Mouse (Mus musculus) intestine, postnatal 0 days (tissue): ENCODE results near the gene Rad51b. TPM values are rescaled to one million over a fixed set of nuclear protein-coding genes. Genes with fewer than 3 reads are reported as not detected.

Source experiments
- ATAC-seq: fragments of 200-750 bp; cut with Nextera tagmentation; 2 replicates; pipeline ENCODE4 v1.8.0; 2017; ENCODE audit warnings: mild to moderate bottlenecking, moderate TSS enrichment, moderate library complexity
- H3K27ac ChIP-seq: fragments of 300-500 bp; sonication (generic); 2 replicates; pipeline ENCODE4 v1.5.1; 2014; ENCODE audit warnings: mild to moderate bottlenecking, low read depth, low read length, moderate library complexity
- H3K27me3 ChIP-seq: fragments of 300-500 bp; sonication (generic); replicated peaks from 2 replicates; pipeline ENCODE4 v1.6.1; 2014; ENCODE audit warnings: low read length, mixed read lengths; ENCODE audit not compliant: control insufficient read depth, insufficient read depth
- H3K36me3 ChIP-seq: fragments of 300-500 bp; sonication (generic); 2 replicates; pipeline ENCODE4 v1.6.1; 2014; ENCODE audit warnings: mild to moderate bottlenecking, moderate library complexity; ENCODE audit not compliant: control insufficient read depth, insufficient read depth
- H3K4me1 ChIP-seq: fragments of 300-500 bp; sonication (generic); replicated peaks from 2 replicates; pipeline ENCODE4 v1.6.1; 2014; ENCODE audit warnings: antibody characterized with exemption, low read length, mixed read lengths; ENCODE audit not compliant: control insufficient read depth, insufficient read depth
- H3K4me2 ChIP-seq: fragments of 300-500 bp; sonication (generic); replicated peaks from 2 replicates; pipeline ENCODE4 v1.6.1; 2014; ENCODE audit warnings: low read depth, mild to moderate bottlenecking, moderate library complexity
- H3K4me3 ChIP-seq: fragments of 300-500 bp; sonication (generic); 2 replicates; pipeline ENCODE4 v1.5.1; 2014; ENCODE audit warnings: low read depth, low read length
- H3K9ac ChIP-seq: fragments of 300-500 bp; sonication (generic); 2 replicates; pipeline ENCODE4 v1.6.1; 2014; ENCODE audit warnings: mild to moderate bottlenecking, low read depth, low read length
- H3K9me3 ChIP-seq: fragments of 300-500 bp; sonication (generic); 2 replicates; pipeline ENCODE4 v1.6.1; 2016; ENCODE audit warnings: mixed run types; ENCODE audit not compliant: control insufficient read depth
- CTCF ChIP-seq: sonication (generic); IDR thresholded peaks from 2 replicates; pipeline ENCODE4 v1.5.1; 2016; ENCODE audit warnings: low read depth, mild to moderate bottlenecking, control low read depth, antibody characterized with exemption, moderate library complexity
- WGBS: fragments of 180-500 bp; shearing (Covaris S2); extraction: QIAGEN DNeasy Blood & Tissue Kit; methylation state at CpG from one replicate; pipeline ENCODE4 v1.1.7; 2014; 5-methylcytosine and 5-hydroxymethylcytosine counted together
- polyA plus RNA-seq: library from polyadenylated mRNA; unstranded; fragments of >200 nt; fragmentation: Nextera tagmentation; extraction: Ambion mirVana; gene quantifications from 2 replicates; pipeline ENCODE4 v1.2.1, GENCODE M21; 2015

Gene Rad51b
- polyA plus RNA-seq, 1 experiment from 2014 or later: 1.9 TPM

DNA sequence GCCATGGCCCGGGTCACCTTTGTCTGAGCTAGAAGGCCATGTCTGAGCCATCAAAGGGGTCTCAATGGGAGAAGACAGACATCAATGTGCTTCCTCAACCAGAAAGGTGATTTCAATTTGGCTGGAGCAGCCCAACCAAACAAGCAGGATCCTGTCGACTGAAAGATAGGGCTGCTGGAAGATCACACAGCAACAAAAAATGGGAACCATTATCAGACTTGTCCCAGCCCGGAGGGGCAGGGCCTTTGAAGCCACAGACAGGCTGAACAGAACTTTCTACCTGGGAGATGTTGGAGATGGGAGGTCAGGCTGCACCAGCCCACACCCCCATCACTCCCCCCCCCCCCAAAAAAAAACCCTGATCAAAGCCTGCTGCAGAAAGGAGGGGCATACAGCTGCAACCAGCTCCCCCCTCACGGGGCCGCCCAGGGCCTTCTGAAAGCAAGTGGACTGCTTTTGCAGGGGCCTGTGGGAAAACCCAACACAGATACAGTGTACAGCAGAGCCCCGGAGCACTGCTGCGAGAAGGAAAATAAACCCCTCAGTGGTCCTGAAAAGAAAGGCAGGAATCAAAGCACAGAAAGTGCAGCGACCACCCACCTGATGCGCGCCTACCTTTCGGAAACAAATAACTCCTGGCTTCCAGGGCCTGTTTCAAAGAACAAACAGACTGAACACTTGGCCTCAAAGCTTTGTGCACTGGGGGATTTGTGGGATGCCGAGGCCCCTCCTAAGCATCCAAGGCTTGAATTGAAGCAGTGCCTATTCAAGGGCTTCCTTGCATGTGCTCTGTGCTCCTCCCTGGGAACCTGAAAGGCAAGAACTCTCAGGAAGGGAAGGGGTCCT lies 542.2 kb downstream of the Rad51b start:
- H3K4me2 ChIP-seq: no peak overlapping the region
- H3K4me1 ChIP-seq: peaks cover 6% of the 10 kb centered on the region; the same call in 1 of the 2 replicates
- H3K27ac ChIP-seq: no peak overlapping the region
- no peaks in the 10 kb centered on the region for H3K9me3 ChIP-seq
- H3K36me3 ChIP-seq: no peaks in the 10 kb centered on the region
- no peak for ATAC-seq
- WGBS: 75% methylated on average over 12 of the region's 12 CpGs
- H3K27me3 ChIP-seq: no peaks in the 10 kb centered on the region
- TF ChIP-seq CTCF: no peak
- no peak overlapping the region for H3K4me3 ChIP-seq
- H3K9ac ChIP-seq: no peak overlapping the region

DNA sequence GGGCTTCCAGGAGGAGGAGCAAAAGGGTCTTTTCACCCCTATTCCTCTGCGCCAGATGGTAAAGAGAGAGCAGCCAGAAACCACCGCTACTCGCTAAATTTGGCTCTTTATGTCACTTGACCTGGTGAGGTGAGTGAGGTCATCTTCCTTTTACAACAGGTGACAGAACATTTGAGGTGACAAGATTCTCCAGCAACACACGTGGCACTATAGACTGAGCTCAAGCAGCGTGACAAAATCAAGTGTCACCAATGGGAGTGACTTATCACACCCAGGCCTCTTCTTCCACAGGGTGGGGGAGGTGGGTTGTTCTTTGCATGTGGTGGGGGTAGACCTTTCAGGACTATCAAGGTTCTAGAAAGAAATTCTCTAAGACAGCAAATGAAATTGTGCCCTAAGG lies 543.4 kb downstream of the Rad51b start:
- no peaks in the 10 kb centered on the region for H3K36me3 ChIP-seq
- no peak overlapping the region for H3K27ac ChIP-seq
- H3K9me3 ChIP-seq: no peaks in the 10 kb centered on the region
- no peak overlapping the region for H3K9ac ChIP-seq
- WGBS: 80% methylated on average over 5 of the region's 5 CpGs
- H3K27me3 ChIP-seq: no peaks in the 10 kb centered on the region
- no peak overlapping the region for H3K4me2 ChIP-seq
- no peak for ATAC-seq
- no peak for TF ChIP-seq CTCF
- H3K4me3 ChIP-seq: no peak overlapping the region
- H3K4me1 ChIP-seq: peaks cover 6% of the 10 kb centered on the region; the same call in 1 of the 2 replicates

DNA sequence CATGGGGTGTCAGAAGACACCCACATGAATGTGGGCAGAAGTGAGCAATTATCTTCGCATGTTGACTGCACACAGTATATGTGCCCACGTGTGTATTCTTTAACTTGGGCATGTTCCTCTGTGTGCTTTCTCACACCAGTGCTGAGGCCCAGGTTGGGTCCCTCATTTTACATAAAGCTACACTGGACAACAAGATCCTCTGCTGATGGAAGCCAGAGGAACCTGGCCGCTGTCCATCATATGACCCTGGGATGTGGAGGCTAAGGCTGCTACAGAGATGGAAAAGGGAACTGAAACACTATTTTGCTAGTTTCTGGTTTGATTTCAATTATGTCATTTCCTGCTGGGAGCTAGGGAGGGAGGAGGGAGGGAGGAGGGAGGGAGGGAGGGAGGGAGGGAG lies 544.2 kb downstream of the Rad51b start:
- TF ChIP-seq CTCF: no peak
- Histone ChIP-seq H3K4me2 (no peak overlapping the region), H3K27ac (no peak overlapping the region), H3K36me3 (no peaks in the 10 kb centered on the region), H3K27me3 (no peaks in the 10 kb centered on the region), H3K4me3 (no peak overlapping the region), H3K9ac (no peak overlapping the region), H3K4me1 (peaks cover 6% of the 10 kb centered on the region; the same call in 1 of the 2 replicates), H3K9me3 (no peaks in the 10 kb centered on the region)
- WGBS: 86% methylated on average over 3 of the region's 3 CpGs
- ATAC-seq: no peak

DNA sequence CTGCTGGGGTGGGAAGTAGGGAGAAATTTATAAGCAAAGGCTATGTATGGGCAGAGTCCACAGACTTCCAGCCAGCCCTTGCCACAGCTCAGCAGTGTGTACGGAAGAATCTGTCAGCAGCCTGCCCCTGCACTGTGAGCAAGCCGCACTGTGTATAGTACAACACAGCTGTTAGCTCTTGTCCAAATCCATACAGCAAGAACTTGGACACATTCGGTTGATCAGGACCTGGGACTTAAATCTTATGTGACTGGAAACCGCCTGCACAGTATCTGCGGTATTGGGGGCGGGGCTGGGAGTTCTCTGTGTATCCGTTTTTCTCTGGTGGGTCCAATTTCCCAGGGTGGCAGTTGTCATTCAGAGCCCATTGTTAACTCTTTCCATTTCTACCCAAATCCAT lies 545.2 kb downstream of the Rad51b start:
- Histone ChIP-seq H3K4me1 (peaks cover 6% of the 10 kb centered on the region; the same call in 1 of the 2 replicates), H3K36me3 (no peaks in the 10 kb centered on the region), H3K9ac (no peak overlapping the region), H3K4me3 (no peak overlapping the region), H3K9me3 (no peaks in the 10 kb centered on the region), H3K27me3 (no peaks in the 10 kb centered on the region), H3K27ac (no peak overlapping the region), H3K4me2 (no peak overlapping the region; the same call in 1 of the 2 replicates)
- peak; percentile 40 for ATAC-seq
- 18% methylated on average over 7 of the region's 7 CpGs for WGBS
- no peak for TF ChIP-seq CTCF

DNA sequence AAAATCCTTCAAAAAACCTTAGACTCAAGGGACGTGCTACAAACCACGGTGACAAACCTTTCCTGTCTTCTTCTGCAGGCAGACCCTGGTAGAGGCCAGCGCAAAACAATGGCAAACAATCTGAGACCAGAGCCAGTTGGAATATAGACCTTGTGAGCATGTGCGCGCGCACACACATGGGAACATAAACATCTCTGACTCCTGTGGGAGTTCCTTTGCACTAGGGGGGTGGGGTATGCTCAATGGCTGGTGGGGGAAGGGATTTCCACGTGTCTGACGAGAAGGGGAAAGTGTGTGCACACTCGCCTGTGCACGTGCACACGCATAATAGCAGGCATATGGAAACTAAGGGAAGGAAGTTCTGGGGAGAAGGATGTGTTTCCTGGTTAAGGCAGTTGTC lies 545.9 kb downstream of the Rad51b start:
- no peak for ATAC-seq
- H3K4me3 ChIP-seq: no peak overlapping the region
- H3K4me2 ChIP-seq: no peak overlapping the region
- TF ChIP-seq CTCF: no peak
- H3K27ac ChIP-seq: peak overlapping the region; percentile 21; the same call in 1 of the 2 replicates
- WGBS: 52% methylated on average over 11 of the region's 11 CpGs
- H3K9me3 ChIP-seq: no peaks in the 10 kb centered on the region
- no peaks in the 10 kb centered on the region for H3K27me3 ChIP-seq
- peaks cover 6% of the 10 kb centered on the region; the same call in 1 of the 2 replicates for H3K4me1 ChIP-seq
- no peaks in the 10 kb centered on the region for H3K36me3 ChIP-seq
- no peak overlapping the region for H3K9ac ChIP-seq

DNA sequence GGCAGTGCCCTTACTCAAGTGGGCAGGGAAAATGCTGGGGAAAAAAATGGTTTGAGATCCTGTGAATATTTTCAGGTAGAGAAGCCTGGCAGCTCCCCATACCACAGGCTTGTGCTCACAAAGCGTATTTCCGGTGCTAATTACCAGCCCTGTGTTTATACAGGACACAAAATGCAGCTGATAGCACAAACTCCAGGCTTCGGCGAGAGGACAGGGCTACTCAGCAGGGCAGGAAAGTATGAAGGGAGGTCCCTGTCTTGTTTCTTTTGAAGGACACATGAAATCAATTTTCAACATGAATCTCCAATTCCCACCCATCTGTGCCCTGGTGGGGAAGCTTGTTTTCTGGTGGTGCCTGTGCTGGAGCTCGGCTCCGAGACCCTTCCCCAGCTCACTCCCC lies 546.4 kb downstream of the Rad51b start:
- no peak for TF ChIP-seq CTCF
- Histone ChIP-seq H3K27me3 (no peaks in the 10 kb centered on the region), H3K4me2 (no peak overlapping the region), H3K4me1 (peaks cover 6% of the 10 kb centered on the region; the same call in 1 of the 2 replicates), H3K4me3 (no peak overlapping the region), H3K36me3 (no peaks in the 10 kb centered on the region), H3K27ac (peak overlapping the region; percentile 21; the same call in 1 of the 2 replicates), H3K9ac (no peak overlapping the region), H3K9me3 (no peaks in the 10 kb centered on the region)
- WGBS: 45% methylated on average over 6 of the region's 6 CpGs
- no peak for ATAC-seq
